Mouse (Mus musculus): ENCODE data around the gene Nsmce4a. TPM values are rescaled to one million over a fixed set of nuclear protein-coding genes. Genes with fewer than 3 reads are reported as not detected.

Nsmce4a gene
- 132 to 156 TPM (median 140 TPM) in 4 replicates for total RNA-seq (2023; ENCODE audit: inconsistent age)

GRCm38 (mm10) chr7:130572821-130573220 lies at the start of gene Nsmce4a:
Gene Nsmce4a, minus strand, starts transcription at chr7:130573118.

GRCm38 (mm10) chr7:130577388-130578003 lies 4.6 kb upstream of the Nsmce4a start, which contains the start of gene Tacc2:
Gene Tacc2, plus strand, starts transcription at chr7:130577438.

GRCm38 (mm10) chr7:130520049-130520425 lies 52.9 kb downstream of the Nsmce4a start, which contains the start of gene Ate1:
Gene Ate1, minus strand, starts transcription at chr7:130520369.

Other genes starting within 250 kb of the Nsmce4a start
- gene Ate1, start 52.7 kb downstream of the Nsmce4a start, total RNA-seq (2023; ENCODE audit: inconsistent age) = 31.3 to 47.0 TPM (median 41.9 TPM) in 4 replicates
- gene Tacc2, start 4.3 kb upstream of the Nsmce4a start, total RNA-seq (2023; ENCODE audit: inconsistent age) = 1.1 to 1.9 TPM (median 1.5 TPM) in 4 replicates
- not detected in 4 replicates for gene Btbd16, start 201.0 kb upstream of the Nsmce4a start, total RNA-seq (2023; ENCODE audit: inconsistent age)